Mouse (Mus musculus): ENCODE data around the gene Mef2d. TPM values are rescaled to one million over a fixed set of nuclear protein-coding genes. Genes with fewer than 3 reads are reported as not detected.

The Mef2d gene
- total RNA-seq, 2 experiments from 2014 or later: 203 to 231 TPM

GRCm38 (mm10) chr3:88147866-88148265 is 5.7 kb downstream of the Mef2d start:
- no peak for DNase-seq (ENCODE audit: low spot score in 2 of 2)
- intact Hi-C loops (cut with DNase I): no loop called here

DNA sequence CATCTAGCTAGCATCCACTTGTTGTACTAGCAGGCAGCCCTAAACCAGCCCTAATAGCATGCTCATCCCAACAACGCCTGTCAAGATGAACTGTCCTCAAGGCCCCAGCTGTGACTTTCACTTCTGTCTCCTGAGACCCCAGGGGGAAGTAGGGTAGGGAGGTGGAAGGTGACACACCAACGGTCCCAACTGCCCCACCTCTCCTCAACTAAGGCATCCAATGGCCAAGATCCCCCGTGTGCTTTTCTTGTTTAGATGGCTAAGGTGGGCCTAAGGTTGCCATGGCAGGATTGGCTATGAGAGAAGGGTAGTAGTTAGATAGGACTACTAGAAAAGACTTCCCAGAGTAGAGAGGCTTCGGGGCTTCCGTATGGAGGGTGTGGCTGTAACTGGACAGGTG is 6.2 kb downstream of the Mef2d start:
- intact Hi-C loops (cut with DNase I): no loop called here
- no peak for DNase-seq (ENCODE audit: low spot score in 2 of 2)

- intact Hi-C loops (cut with DNase I): no loop called here
- DNase-seq (ENCODE audit: low spot score in 2 of 2): no peak
These were observed 6.8 kb downstream of the Mef2d start for GRCm38 (mm10) chr3:88148776-88149509.

DNA sequence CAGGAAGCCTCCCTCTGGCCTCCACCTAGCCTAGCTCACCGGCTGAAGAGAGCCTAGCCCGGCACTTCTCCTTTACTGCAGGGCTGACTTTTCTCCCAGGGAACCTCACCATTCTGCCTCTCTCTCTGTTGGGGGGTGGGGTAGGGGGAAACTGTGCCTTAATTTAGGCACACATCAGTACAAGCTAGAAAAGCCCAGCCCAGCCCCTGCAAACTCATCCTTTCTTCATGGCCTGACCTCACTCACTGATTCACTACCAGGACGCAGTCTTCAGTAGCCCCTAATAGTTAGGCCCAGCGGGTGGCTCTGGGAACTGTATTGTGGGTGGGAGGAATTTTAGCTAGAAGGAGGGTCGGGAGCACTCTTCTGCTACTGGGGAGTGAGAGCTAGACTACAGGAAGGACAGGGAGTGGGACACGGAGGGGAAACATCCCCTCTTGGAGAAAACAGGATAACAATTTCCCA is 7.4 kb downstream of the Mef2d start:
- intact Hi-C loops (cut with DNase I): no loop called here
- no peak for DNase-seq (ENCODE audit: low spot score in 2 of 2)

DNA sequence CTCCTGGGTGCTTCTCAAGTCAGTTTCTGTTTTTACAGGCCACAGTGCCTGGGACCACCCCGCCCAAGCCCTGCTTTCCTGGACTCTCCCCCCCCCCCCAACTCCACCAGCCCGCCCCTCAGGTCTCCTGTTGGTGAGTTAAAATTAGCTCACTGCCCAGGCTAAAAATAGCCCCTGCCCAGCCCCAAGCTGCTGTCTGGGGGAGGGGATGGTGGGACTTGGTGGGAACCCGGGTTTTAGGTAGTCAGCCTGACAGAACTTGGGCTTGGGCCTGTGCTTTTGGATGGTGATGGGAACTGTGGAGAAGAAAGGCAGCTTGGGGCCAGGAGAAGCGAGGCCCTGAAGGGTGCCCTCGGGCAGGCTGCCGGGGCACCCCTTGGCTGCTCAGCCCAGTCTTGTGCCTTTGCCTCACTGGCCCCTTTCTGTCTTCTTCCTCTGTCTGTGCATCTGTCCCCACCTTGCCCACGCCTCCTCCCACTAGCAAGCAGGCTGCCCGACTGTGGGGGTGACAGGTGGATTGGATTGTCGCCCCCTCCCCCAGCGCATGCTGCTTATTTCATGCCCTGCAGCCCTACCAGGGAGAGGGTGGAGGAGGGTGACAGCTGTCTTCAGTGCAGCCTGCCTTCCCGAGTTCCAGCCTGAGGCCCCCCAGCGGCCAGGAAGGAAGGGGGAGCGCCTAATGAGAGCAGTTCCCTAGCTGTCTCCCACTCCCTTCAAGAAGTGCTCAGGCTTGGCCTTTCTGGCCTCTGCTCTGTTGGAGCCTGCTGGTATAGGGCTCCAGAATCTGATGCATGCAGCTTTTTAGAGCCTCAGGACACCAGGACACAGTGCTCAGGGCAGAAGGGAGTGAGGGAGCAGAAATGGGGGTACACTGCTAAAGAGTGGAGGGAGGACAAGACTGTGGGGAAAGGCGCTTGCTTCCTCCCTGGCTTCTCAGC is 8.2 kb downstream of the Mef2d start:
- DNase-seq (ENCODE audit: low spot score in 2 of 2): peak; percentile 76 to 78
- intact Hi-C loops (cut with DNase I): no loop called here

DNA sequence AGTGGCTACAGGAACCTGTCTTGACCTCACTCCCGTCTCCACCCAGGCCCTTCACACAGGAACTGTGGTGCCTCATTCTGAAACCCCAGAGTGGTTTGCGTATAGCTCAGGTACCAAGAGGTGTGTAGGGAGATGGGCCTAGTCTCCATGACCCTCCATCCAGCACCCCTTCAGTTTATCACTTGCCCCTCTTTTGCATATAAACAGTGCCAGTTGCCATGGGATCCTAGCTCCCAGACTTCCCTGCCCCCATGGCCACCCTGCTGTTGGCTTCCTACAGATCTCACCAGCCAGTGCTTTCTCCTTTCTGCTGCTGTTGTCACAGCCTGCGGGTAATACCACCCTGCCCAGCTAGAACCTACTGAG is 8.8 kb downstream of the Mef2d start:
- intact Hi-C loops (cut with DNase I): no loop called here
- no peak for DNase-seq (ENCODE audit: low spot score in 2 of 2)

DNA sequence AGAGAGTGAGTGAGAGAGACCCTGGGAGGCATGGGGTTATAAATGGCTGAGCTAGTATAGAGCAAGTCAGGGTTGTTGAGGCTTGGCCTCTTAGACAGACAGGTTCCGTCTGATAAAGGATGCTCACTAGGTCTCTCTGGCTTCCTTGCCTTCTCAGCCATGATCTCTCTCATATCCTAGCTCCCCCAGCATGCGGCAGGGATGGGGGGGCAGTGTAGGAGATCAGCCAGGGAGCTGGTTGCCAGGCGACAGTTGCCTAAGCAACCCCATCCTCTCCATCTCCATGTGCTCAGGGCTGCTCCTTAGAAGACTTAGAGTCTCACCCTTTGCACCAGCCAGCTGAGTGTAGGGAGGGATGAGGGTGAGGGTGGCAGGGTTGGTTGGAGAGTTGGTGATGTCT is 9.9 kb downstream of the Mef2d start:
- intact Hi-C loops (cut with DNase I): no loop called here

DNA sequence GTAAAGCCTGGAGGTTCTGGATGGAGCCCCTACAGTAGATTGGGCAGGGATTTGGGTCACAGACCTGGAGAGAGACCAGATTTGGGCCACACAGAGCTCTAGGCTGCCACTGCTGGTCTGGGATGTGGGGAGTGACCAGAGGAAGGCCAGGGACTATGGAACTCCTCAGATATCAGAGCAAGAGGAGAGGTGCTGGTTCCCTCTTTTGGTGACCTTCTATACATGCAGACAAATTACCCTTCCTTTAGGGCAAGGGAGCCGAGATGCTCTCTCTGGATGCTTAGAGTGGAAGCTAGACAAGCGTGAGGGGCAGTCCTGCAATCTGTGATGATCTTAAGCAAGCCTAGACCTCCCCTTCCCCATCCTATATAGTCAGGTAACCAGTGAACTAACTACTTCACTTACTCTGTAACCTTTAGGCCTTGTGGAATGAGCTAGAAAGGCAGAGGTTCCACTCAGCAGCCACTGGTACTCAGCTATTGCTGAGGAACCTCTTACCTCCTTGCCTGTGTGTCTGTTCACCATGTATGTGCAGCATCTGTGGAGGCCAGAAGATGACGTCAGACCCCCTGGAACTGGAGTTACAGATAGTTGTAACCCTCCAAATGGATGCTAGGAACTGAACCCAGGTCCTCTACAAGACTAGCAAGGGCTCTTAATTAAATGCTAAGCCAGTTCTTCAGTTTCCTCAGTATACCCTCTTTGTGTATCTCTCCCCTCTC is 11.3 kb downstream of the Mef2d start:
- intact Hi-C loops (cut with DNase I): no loop called here
- no peak for DNase-seq (ENCODE audit: low spot score in 2 of 2)

More for the DNA sequence above, 9.9 kb downstream of the Mef2d start:
- peak; percentile 82 to 86 for DNase-seq (ENCODE audit: low spot score in 2 of 2)

DNA sequence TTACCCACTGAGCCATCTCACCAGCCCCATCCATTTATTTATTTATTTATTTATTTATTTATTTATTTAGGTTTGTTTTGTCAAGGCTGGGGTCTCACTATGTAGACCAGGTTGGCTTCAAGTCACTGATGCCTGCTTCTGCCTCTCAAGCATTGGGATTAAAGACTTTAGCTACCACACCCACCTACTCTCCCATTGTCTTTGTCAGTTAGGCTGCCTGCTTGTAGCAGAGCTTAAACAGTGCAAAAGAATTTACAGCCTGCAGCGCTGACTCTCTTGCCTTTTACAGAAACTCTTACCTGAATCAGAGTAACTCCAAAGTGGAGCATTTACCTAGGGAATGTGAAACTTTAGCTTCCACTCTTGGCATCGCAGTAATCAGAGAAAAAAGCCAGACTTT is 12.1 kb downstream of the Mef2d start:
- intact Hi-C loops (cut with DNase I): no loop called here
- DNase-seq (ENCODE audit: low spot score in 2 of 2): no peak

- intact Hi-C loops (cut with DNase I): no loop called here
- DNase-seq (ENCODE audit: low spot score in 2 of 2): no peak
These were observed 14.6 kb downstream of the Mef2d start for GRCm38 (mm10) chr3:88156817-88157216.

GRCm38 (mm10) chr3:88157771-88158597 is 15.8 kb downstream of the Mef2d start:
- DNase-seq (ENCODE audit: low spot score in 2 of 2): no peak
- intact Hi-C loops (cut with DNase I): no loop called here

DNA sequence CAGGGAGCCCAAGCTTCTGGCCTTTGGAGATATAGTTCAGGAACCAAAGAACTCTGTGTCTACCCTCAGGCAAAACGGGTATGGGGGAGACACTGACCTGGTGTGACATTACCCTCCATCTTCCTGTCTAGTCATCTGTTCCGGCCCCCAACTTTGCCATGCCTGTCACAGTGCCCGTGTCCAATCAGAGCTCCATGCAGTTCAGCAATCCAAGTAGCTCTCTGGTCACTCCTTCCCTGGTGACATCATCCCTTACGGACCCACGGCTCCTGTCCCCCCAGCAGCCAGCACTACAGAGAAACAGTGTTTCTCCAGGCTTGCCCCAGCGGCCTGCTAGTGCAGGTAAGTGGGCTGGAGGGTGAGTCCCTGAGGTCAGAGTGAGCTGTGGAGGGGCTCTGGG is 16.8 kb downstream of the Mef2d start:
- intact Hi-C loops (cut with DNase I): no loop called here
- DNase-seq (ENCODE audit: low spot score in 2 of 2): no peak

DNA sequence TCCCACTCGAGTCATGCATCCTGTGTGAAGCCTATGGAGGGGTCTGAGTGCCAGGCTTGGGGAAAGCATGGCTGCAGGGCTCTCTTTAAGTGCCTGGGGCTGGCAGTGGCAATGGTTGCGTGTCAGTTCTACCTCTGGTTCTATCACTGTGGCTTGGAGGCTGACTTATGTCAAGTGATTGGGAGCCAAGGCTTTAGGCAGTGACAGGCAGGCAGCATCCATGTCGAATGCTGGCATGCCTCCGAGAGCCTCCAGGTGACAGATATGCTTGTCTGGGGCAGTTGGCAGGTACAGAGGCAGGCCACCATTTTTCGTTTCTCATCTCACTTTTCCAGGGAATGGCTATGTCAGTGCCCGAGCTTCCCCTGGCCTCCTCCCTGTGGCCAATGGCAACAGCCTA is 18.7 kb downstream of the Mef2d start:
- intact Hi-C loops (cut with DNase I): no loop called here
- no peak for DNase-seq (ENCODE audit: low spot score in 2 of 2)

- intact Hi-C loops (cut with DNase I): no loop called here
- DNase-seq (ENCODE audit: low spot score in 2 of 2): peak; percentile 73 to 74
These were observed 20.1 kb downstream of the Mef2d start for GRCm38 (mm10) chr3:88162259-88162658.

DNA sequence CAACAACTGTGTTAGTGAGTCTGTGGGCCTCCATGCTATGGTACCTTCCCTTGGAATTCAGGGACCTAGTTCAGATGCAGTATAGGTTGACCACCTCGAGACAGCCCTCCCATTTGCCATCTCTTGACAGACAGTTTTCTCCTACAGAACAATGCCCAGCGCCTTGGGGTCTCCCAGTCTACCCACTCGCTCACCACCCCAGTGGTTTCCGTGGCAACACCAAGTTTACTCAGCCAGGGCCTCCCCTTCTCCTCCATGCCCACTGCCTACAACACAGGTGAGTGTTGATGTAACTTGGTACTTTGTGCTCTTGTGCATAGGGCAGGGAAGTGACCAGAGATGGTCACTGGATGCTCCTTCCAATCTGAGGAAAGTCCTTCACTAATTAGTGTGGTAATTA is 20.6 kb downstream of the Mef2d start:
- intact Hi-C loops (cut with DNase I): no loop called here
- DNase-seq (ENCODE audit: low spot score in 2 of 2): no peak

DNA sequence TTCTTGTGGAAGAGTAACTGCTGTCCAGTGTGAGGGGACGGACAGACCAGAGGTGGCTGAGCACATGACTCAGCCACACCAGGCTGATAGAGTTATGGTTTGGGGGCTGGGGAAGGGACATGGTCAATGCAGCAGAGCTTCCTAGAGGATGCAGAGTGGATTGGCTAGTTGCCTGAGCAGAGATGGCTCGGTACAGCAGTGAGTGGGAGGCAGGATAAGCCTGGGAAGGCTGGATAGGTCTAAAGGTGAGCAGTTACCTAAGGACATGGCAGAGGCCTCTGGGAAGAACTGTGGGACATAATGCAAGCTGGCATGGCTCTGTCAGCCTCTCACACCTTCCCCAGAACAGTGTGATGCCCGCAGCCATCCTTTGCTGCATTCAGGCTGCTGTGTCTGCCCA is 21.7 kb downstream of the Mef2d start:
- no peak for DNase-seq (ENCODE audit: low spot score in 2 of 2)
- intact Hi-C loops (cut with DNase I): no loop called here

- intact Hi-C loops (cut with DNase I): no loop called here
- no peak for DNase-seq (ENCODE audit: low spot score in 2 of 2)
These were observed 22.1 kb downstream of the Mef2d start for GRCm38 (mm10) chr3:88164263-88164662.

GRCm38 (mm10) chr3:88166056-88166455 is 23.9 kb downstream of the Mef2d start:
- no peak for DNase-seq (ENCODE audit: low spot score in 2 of 2)

DNA sequence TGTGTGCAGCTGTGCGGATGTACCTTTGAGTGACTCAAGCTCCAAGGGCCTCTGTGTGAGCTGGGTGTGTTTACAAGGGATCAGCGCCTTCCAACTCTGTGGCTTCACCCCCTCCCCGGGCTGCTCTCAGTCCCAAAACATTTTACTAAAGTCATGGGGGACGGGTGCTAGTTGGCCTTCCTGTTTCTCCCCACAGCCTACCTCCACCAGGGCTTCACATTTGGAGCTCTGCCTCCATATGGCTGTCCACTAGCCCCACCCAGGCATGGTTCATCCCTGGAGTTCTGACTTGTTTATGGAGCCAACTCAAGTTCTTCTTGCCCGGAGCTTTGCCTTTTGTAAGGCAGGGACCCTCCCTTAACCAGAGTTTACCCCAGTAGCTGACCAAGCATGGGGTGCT is 28.2 kb downstream of the Mef2d start:
- DNase-seq (ENCODE audit: low spot score in 2 of 2): no peak
- intact Hi-C loops (cut with DNase I): loop anchor here (5.0 kb wide), 1 partner anchor 78 kb away; no protein-coding TSS in a partner anchor

More at GRCm38 (mm10) chr3:88166056-88166455, 23.9 kb downstream of the Mef2d start:
- intact Hi-C loops (cut with DNase I): no loop called here
